Mouse (Mus musculus): Measurements from ENCODE around the gene Ankar.

GRCm38 (mm10) chr1:72715065-72715464 is 14.7 kb upstream of the Ankar start:
- no peak for TF ChIP-seq POLR2A (IDR thresholded peaks at IDR 0.05; ENCODE audit: extremely low read depth, insufficient read depth, low read length)
- no peak for TF ChIP-seq CTCF (IDR thresholded peaks at IDR 0.05; ENCODE audit: extremely low read depth, insufficient read depth, low read length)

Measured in cortical plate, adult 2 months (tissue).